Mouse (Mus musculus) embryonic facial prominence, embryonic 15.5 days (tissue): ENCODE results near the gene Prss33. TPM values are rescaled to one million over a fixed set of nuclear protein-coding genes. Genes with fewer than 3 reads are reported as not detected.
"Not testable (repeated sequence)": the region's sequence is repeated elsewhere in the genome, so short reads cannot be mapped to it uniquely, and the experiment has no call there.

Source experiments
- ATAC-seq: fragments of 200-750 bp; cut with Nextera tagmentation; 2 replicates; pipeline ENCODE4 v1.8.0; 2017; ENCODE audit warnings: low read depth, moderate TSS enrichment; ENCODE audit not compliant: insufficient number of reproducible peaks, low FRiP score, low TSS enrichment
- H3K27ac ChIP-seq: fragments of 300-500 bp; sonication (generic); replicated peaks from 2 replicates; pipeline ENCODE4 v1.5.1; 2015; ENCODE audit warnings: mild to moderate bottlenecking, inconsistent platforms
- H3K27me3 ChIP-seq: fragments of 300-500 bp; sonication (generic); 2 replicates; pipeline ENCODE4 v1.6.1; 2015; ENCODE audit warnings: inconsistent platforms
- H3K36me3 ChIP-seq: fragments of 300-500 bp; sonication (generic); 2 replicates; pipeline ENCODE4 v1.6.1; 2015; ENCODE audit warnings: mild to moderate bottlenecking, inconsistent platforms
- H3K4me1 ChIP-seq: fragments of 300-500 bp; sonication (generic); 2 replicates; pipeline ENCODE4 v1.6.1; 2015; ENCODE audit warnings: inconsistent platforms
- H3K4me2 ChIP-seq: fragments of 300-500 bp; sonication (generic); replicated peaks from 2 replicates; pipeline ENCODE4 v1.6.1; 2015; ENCODE audit warnings: mild to moderate bottlenecking, inconsistent platforms
- H3K4me3 ChIP-seq: fragments of 300-500 bp; sonication (generic); replicated peaks from 2 replicates; pipeline ENCODE4 v1.5.1; 2015; ENCODE audit warnings: mild to moderate bottlenecking, inconsistent platforms
- H3K9ac ChIP-seq: fragments of 300-500 bp; sonication (generic); 2 replicates; pipeline ENCODE4 v1.6.1; 2015; ENCODE audit warnings: inconsistent platforms
- H3K9me3 ChIP-seq: fragments of 300-500 bp; sonication (generic); replicated peaks from 2 replicates; pipeline ENCODE4 v1.6.1; 2016; ENCODE audit warnings: inconsistent platforms
- WGBS: fragments of 180-500 bp; shearing (Covaris S2); methylation state at CpG from one replicate; pipeline ENCODE4 v1.1.7; 2015; 5-methylcytosine and 5-hydroxymethylcytosine counted together
- polyA plus RNA-seq: library from polyadenylated mRNA; unstranded; fragments of >200 nt; fragmentation: Nextera tagmentation; extraction: Ambion mirVana; gene quantifications from 2 replicates; pipeline ENCODE4 v1.2.1, GENCODE M21; 2015

Gene Prss33
- 0.49 and 0.85 TPM in 2 replicates for polyA plus RNA-seq

- Histone ChIP-seq H3K9me3 (no peaks in the 10 kb centered on the region), H3K27ac (no peak within 1 kb of the TSS), H3K4me2 (no peak within 1 kb of the TSS), H3K36me3 (no peaks in the 10 kb centered on the region), H3K4me3 (no peak within 1 kb of the TSS), H3K4me1 (no peaks in the 10 kb centered on the region), H3K27me3 (peaks cover 20% of the 10 kb centered on the region; the same call in 1 of the 2 replicates), H3K9ac (no peak within 1 kb of the TSS)
- no peak for ATAC-seq
- 59% methylated on average over 8 of the region's 8 CpGs for WGBS
Measured at GRCm38 (mm10) chr17:23836006-23836575, at the start of gene Prss33. TSS of gene Prss33 (minus strand) at chr17:23836056.

- not testable (repeated sequence) for H3K4me2 ChIP-seq, H3K27ac ChIP-seq, H3K27me3 ChIP-seq, H3K9ac ChIP-seq, H3K4me3 ChIP-seq, ATAC-seq, H3K9me3 ChIP-seq, H3K36me3 ChIP-seq, H3K4me1 ChIP-seq
- WGBS: 71% methylated on average over 4 of the region's 4 CpGs
Measured at GRCm38 (mm10) chr17:23880576-23880975, 44.7 kb upstream of the Prss33 start, which contains the start of the genes Dcpp1 and Dcpp2. TSS of gene Dcpp1 (plus strand) at chr17:23880876. TSS of gene Dcpp2 (plus strand) at chr17:23880880.

- Histone ChIP-seq H3K9me3 (no peaks in the 10 kb centered on the region), H3K27ac (no peak overlapping the region), H3K36me3 (no peaks in the 10 kb centered on the region), H3K4me1 (no peaks in the 10 kb centered on the region), H3K27me3 (no peaks in the 10 kb centered on the region), H3K9ac (no peak overlapping the region), H3K4me3 (no peak overlapping the region), H3K4me2 (no peak overlapping the region)
- WGBS: 82% methylated on average over 2 of the region's 2 CpGs
- ATAC-seq: peak; percentile 20; the same call in 1 of the 2 replicates
Measured at GRCm38 (mm10) chr17:23877166-23877565, 41.3 kb upstream of the Prss33 start.

GRCm38 (mm10) chr17:23876741-23877140 is 40.9 kb upstream of the Prss33 start:
- H3K9me3 ChIP-seq: no peaks in the 10 kb centered on the region
- no peaks in the 10 kb centered on the region for H3K27me3 ChIP-seq
- no peak overlapping the region for H3K4me2 ChIP-seq
- no peak overlapping the region for H3K27ac ChIP-seq
- WGBS: 37% methylated on average over 3 of the region's 3 CpGs
- H3K4me1 ChIP-seq: no peaks in the 10 kb centered on the region
- no peaks in the 10 kb centered on the region for H3K36me3 ChIP-seq
- H3K4me3 ChIP-seq: no peak overlapping the region
- peak; percentile 52; the same call in 1 of the 2 replicates for ATAC-seq
- H3K9ac ChIP-seq: no peak overlapping the region

GRCm38 (mm10) chr17:23873884-23874856 is 38.3 kb upstream of the Prss33 start:
- H3K27ac ChIP-seq: no peak overlapping the region
- no peak overlapping the region for H3K9ac ChIP-seq
- no peak overlapping the region for H3K4me3 ChIP-seq
- no peak for ATAC-seq
- no peaks in the 10 kb centered on the region for H3K4me1 ChIP-seq
- H3K4me2 ChIP-seq: no peak overlapping the region
- no peaks in the 10 kb centered on the region for H3K9me3 ChIP-seq
- H3K36me3 ChIP-seq: no peaks in the 10 kb centered on the region
- H3K27me3 ChIP-seq: no peaks in the 10 kb centered on the region
- WGBS: 45% methylated on average over 8 of the region's 8 CpGs

DNA sequence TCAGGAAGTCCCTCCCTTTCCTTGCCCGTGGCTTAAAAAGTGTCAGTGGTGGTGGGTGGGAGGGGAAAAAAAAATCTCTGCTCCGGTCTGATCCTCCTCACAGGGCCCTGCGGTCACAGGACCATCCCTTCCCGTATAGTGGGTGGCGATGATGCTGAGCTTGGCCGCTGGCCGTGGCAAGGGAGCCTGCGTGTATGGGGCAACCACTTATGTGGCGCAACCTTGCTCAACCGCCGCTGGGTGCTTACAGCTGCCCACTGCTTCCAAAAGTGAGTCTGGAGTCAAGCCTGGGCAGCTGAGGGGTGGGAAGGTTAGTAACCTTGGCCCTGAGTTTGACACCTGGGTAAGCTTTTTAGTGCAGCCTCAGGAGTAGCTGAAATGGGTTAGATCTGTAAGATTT is 32.7 kb upstream of the Prss33 start:
- Histone ChIP-seq H3K4me3 (no peak overlapping the region), H3K27me3 (no peaks in the 10 kb centered on the region), H3K36me3 (no peaks in the 10 kb centered on the region), H3K4me2 (no peak overlapping the region), H3K9me3 (no peaks in the 10 kb centered on the region), H3K9ac (no peak overlapping the region), H3K27ac (no peak overlapping the region), H3K4me1 (no peaks in the 10 kb centered on the region)
- no peak for ATAC-seq
- 85% methylated on average over 11 of the region's 11 CpGs for WGBS

GRCm38 (mm10) chr17:23867756-23868155 is 31.9 kb upstream of the Prss33 start, which contains the start of gene Prss21:
TSS of gene Prss21 (plus strand) at chr17:23868056.
- H3K27ac ChIP-seq: no peak within 1 kb of the TSS
- no peak within 1 kb of the TSS for H3K4me3 ChIP-seq
- H3K4me2 ChIP-seq: no peak within 1 kb of the TSS
- no peaks in the 10 kb centered on the region for H3K9me3 ChIP-seq
- 81% methylated on average over 15 of the region's 15 CpGs for WGBS
- no peaks in the 10 kb centered on the region for H3K36me3 ChIP-seq
- no peaks in the 10 kb centered on the region for H3K27me3 ChIP-seq
- no peak for ATAC-seq
- no peak within 1 kb of the TSS for H3K9ac ChIP-seq
- no peaks in the 10 kb centered on the region for H3K4me1 ChIP-seq

- 84% methylated on average over 4 of the region's 4 CpGs for WGBS
- Histone ChIP-seq H3K36me3 (no peaks in the 10 kb centered on the region), H3K4me3 (no peak overlapping the region), H3K27me3 (no peaks in the 10 kb centered on the region), H3K4me1 (no peaks in the 10 kb centered on the region), H3K9ac (no peak overlapping the region), H3K4me2 (no peak overlapping the region), H3K9me3 (no peaks in the 10 kb centered on the region), H3K27ac (no peak overlapping the region)
- no peak for ATAC-seq
Measured at GRCm38 (mm10) chr17:23862926-23863325, 27.1 kb upstream of the Prss33 start.

- H3K27ac ChIP-seq: no peak overlapping the region
- no peak for ATAC-seq
- H3K9ac ChIP-seq: no peak overlapping the region
- H3K4me2 ChIP-seq: no peak overlapping the region
- H3K27me3 ChIP-seq: no peaks in the 10 kb centered on the region
- H3K4me3 ChIP-seq: no peak overlapping the region
- H3K4me1 ChIP-seq: no peaks in the 10 kb centered on the region
- WGBS: 61% methylated on average over 2 of the region's 2 CpGs
- H3K36me3 ChIP-seq: no peaks in the 10 kb centered on the region
- no peaks in the 10 kb centered on the region for H3K9me3 ChIP-seq
Measured at GRCm38 (mm10) chr17:23857913-23858312, 22.1 kb upstream of the Prss33 start.

- Histone ChIP-seq H3K27ac (no peak overlapping the region), H3K9ac (no peak overlapping the region), H3K4me3 (no peak overlapping the region), H3K4me1 (no peaks in the 10 kb centered on the region), H3K27me3 (no peaks in the 10 kb centered on the region), H3K4me2 (no peak overlapping the region), H3K36me3 (no peaks in the 10 kb centered on the region), H3K9me3 (no peaks in the 10 kb centered on the region)
- ATAC-seq: no peak
- WGBS: 79% methylated on average over 6 of the region's 6 CpGs
Measured at GRCm38 (mm10) chr17:23857193-23857592, 21.3 kb upstream of the Prss33 start.

DNA sequence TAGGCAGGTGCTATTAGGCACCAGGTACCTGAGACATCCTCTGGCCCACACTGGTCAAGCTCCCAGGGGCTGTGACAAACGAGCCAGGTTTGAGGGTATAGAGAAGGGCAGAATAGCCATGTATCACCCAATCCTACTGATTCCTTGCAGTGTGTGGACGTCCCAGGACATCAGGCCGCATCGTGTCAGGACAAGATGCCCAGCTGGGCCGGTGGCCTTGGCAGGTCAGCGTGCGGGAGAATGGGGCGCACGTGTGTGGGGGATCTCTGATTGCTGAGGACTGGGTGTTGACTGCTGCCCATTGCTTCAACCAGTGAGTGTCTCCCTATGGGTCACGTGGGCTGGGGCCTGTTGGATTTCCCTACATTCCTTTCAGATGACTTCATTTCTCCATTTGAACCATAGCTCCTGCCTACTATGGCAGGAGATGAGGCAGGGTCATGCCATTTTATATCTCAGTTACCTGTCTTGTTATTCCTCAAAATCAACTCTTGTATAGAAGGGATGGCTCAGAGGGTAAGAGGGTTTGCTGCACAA is 18.4 kb upstream of the Prss33 start:
- H3K4me3 ChIP-seq: no peak overlapping the region
- no peak overlapping the region for H3K9ac ChIP-seq
- ATAC-seq: no peak
- no peaks in the 10 kb centered on the region for H3K36me3 ChIP-seq
- H3K4me2 ChIP-seq: no peak overlapping the region
- no peaks in the 10 kb centered on the region for H3K27me3 ChIP-seq
- WGBS: 82% methylated on average over 10 of the region's 10 CpGs
- no peaks in the 10 kb centered on the region for H3K4me1 ChIP-seq
- H3K9me3 ChIP-seq: no peaks in the 10 kb centered on the region
- H3K27ac ChIP-seq: no peak overlapping the region
